Mouse (Mus musculus) hindbrain, postnatal 0 days (tissue): ENCODE data around the gene Pkhd1. TPM values are rescaled to one million over a fixed set of nuclear protein-coding genes. Genes with fewer than 3 reads are reported as not detected.

Experiments
- ATAC-seq: fragments of 200-750 bp; cut with Nextera tagmentation; 2 replicates; pipeline ENCODE4 v1.8.0; 2017; ENCODE audit warnings: mild to moderate bottlenecking, moderate TSS enrichment, moderate library complexity
- DNase-seq: peaks from one replicate; pipeline ENCODE4 v3.0.0-alpha.2; 2015; ENCODE audit warnings: low spot score
- H3K27ac ChIP-seq: fragments of 300-500 bp; sonication (generic); 2 replicates; pipeline ENCODE4 v1.5.1; 2014; ENCODE audit warnings: mild to moderate bottlenecking
- H3K27me3 ChIP-seq: fragments of 300-500 bp; sonication (generic); 2 replicates; pipeline ENCODE4 v1.6.1; 2014; ENCODE audit warnings: low read length, mixed read lengths; ENCODE audit not compliant: insufficient read depth
- H3K36me3 ChIP-seq: fragments of 300-500 bp; sonication (generic); 2 replicates; pipeline ENCODE4 v1.6.1; 2014; ENCODE audit warnings: low read length, mixed read lengths; ENCODE audit not compliant: insufficient read depth
- H3K4me1 ChIP-seq: fragments of 300-500 bp; sonication (generic); 2 replicates; pipeline ENCODE4 v1.6.1; 2014; ENCODE audit warnings: antibody characterized with exemption, low read length, mixed read lengths; ENCODE audit not compliant: insufficient read depth
- H3K4me2 ChIP-seq: fragments of 300-500 bp; sonication (generic); 2 replicates; pipeline ENCODE4 v1.6.1; 2014; ENCODE audit warnings: low read depth, mild to moderate bottlenecking, low read length, moderate library complexity, mixed read lengths
- H3K4me3 ChIP-seq: fragments of 300-500 bp; sonication (generic); 2 replicates; pipeline ENCODE4 v1.5.1; 2014; ENCODE audit warnings: low read length
- H3K9ac ChIP-seq: fragments of 300-500 bp; sonication (generic); replicated peaks from 2 replicates; pipeline ENCODE4 v1.6.1; 2014; ENCODE audit warnings: mild to moderate bottlenecking, low read length, moderate library complexity, mixed read lengths
- H3K9me3 ChIP-seq: fragments of 300-500 bp; sonication (generic); 2 replicates; pipeline ENCODE4 v1.6.1; 2016; ENCODE audit warnings: low read length, mixed read lengths
- CTCF ChIP-seq: IDR thresholded peaks from 2 replicates; pipeline ENCODE4 v1.5.1; 2016; ENCODE audit warnings: antibody characterized with exemption, control low read depth, low read depth
- WGBS: fragments of 180-500 bp; shearing (Covaris S2); extraction: QIAGEN DNeasy Blood & Tissue Kit; methylation state at CpG from one replicate; pipeline ENCODE4 v1.1.7; 2014; 5-methylcytosine and 5-hydroxymethylcytosine counted together
- polyA plus RNA-seq: library from polyadenylated mRNA; unstranded; fragments of >200 nt; fragmentation: Nextera tagmentation; extraction: Ambion mirVana; gene quantifications from 2 replicates; pipeline ENCODE4 v1.2.1, GENCODE M21; 2015
- total RNA-seq: library from RNA; depleted of rRNA; stranded (reverse); fragments of >200 nt; gene quantifications from 2 replicates; pipeline ENCODE4 v1.2.3, GENCODE M21; 2014

Pkhd1 gene
- total and polyA plus RNA-seq, 2 experiments from 2014 or later = 0.09 TPM; not detected in 1

GRCm38 (mm10) chr1:20429056-20429394 is 188.8 kb downstream of the Pkhd1 start:
- peak overlapping the region; percentile 45 for H3K4me2 ChIP-seq
- no peak overlapping the region for H3K4me3 ChIP-seq
- no peak for TF ChIP-seq CTCF
- DNase-seq = no peak
- H3K4me1 ChIP-seq = peaks cover 7% of the 10 kb centered on the region; the same call in 1 of the 2 replicates
- H3K36me3 ChIP-seq = no peaks in the 10 kb centered on the region
- 55% methylated on average over 3 of the region's 3 CpGs for WGBS
- no peak overlapping the region for H3K9ac ChIP-seq
- no peaks in the 10 kb centered on the region for H3K9me3 ChIP-seq
- H3K27me3 ChIP-seq = no peaks in the 10 kb centered on the region
- H3K27ac ChIP-seq = no peak overlapping the region
- 0 out of 2 replicates have a peak, but pooled peaks have one; percentile 43 for ATAC-seq

- H3K4me3 ChIP-seq = peak overlapping the region; percentile 11; the same call in 1 of the 2 replicates
- H3K9me3 ChIP-seq = no peaks in the 10 kb centered on the region
- ATAC-seq (peak; percentile 79), DNase-seq (peak; percentile 63)
- no peaks in the 10 kb centered on the region for H3K36me3 ChIP-seq
- peak overlapping the region; percentile 45 for H3K4me2 ChIP-seq
- 20% methylated on average over 12 of the region's 12 CpGs for WGBS
- 0 out of 2 replicates have a peak overlapping the region, but pooled peaks have one; percentile 4 for H3K9ac ChIP-seq
- H3K27ac ChIP-seq = 0 out of 2 replicates have a peak overlapping the region, but pooled peaks have one; percentile 5
- H3K4me1 ChIP-seq = peaks cover 7% of the 10 kb centered on the region; the same call in 1 of the 2 replicates
- H3K27me3 ChIP-seq = no peaks in the 10 kb centered on the region
- no peak for TF ChIP-seq CTCF
Measured at GRCm38 (mm10) chr1:20428370-20429055, 189.4 kb downstream of the Pkhd1 start.

GRCm38 (mm10) chr1:20409411-20409967 is 208.4 kb downstream of the Pkhd1 start:
- 37% methylated on average over 5 of the region's 5 CpGs for WGBS
- peak; percentile 58; the same call in 1 of the 2 replicates for ATAC-seq
- H3K9me3 ChIP-seq = no peaks in the 10 kb centered on the region
- peak; percentile 43 for DNase-seq
- no peaks in the 10 kb centered on the region for H3K36me3 ChIP-seq
- H3K27ac ChIP-seq = no peak overlapping the region
- no peaks in the 10 kb centered on the region for H3K4me1 ChIP-seq
- H3K9ac ChIP-seq = no peak overlapping the region
- no peak for TF ChIP-seq CTCF
- no peaks in the 10 kb centered on the region for H3K27me3 ChIP-seq
- no peak overlapping the region for H3K4me3 ChIP-seq
- no peak overlapping the region for H3K4me2 ChIP-seq

- Histone ChIP-seq H3K27ac (no peak overlapping the region), H3K27me3 (no peaks in the 10 kb centered on the region), H3K9me3 (no peaks in the 10 kb centered on the region), H3K9ac (no peak overlapping the region), H3K36me3 (no peaks in the 10 kb centered on the region), H3K4me3 (no peak overlapping the region), H3K4me2 (no peak overlapping the region), H3K4me1 (no peaks in the 10 kb centered on the region)
- ATAC-seq = no peak
- WGBS = 72% methylated on average over 4 of the region's 4 CpGs
- DNase-seq = no peak
- no peak for TF ChIP-seq CTCF
Measured at GRCm38 (mm10) chr1:20398319-20398718, 219.5 kb downstream of the Pkhd1 start.

- Histone ChIP-seq H3K4me3 (no peak overlapping the region), H3K36me3 (no peaks in the 10 kb centered on the region), H3K27ac (no peak overlapping the region), H3K9me3 (no peaks in the 10 kb centered on the region), H3K9ac (no peak overlapping the region), H3K4me1 (no peaks in the 10 kb centered on the region), H3K4me2 (no peak overlapping the region), H3K27me3 (no peaks in the 10 kb centered on the region)
- no peak for TF ChIP-seq CTCF
- 69% methylated on average over 1 of the region's 1 CpGs for WGBS
- no peak for ATAC-seq
- no peak for DNase-seq
Measured at GRCm38 (mm10) chr1:20364437-20364836, 253.4 kb downstream of the Pkhd1 start.

- Histone ChIP-seq H3K4me2 (no peak overlapping the region), H3K36me3 (no peaks in the 10 kb centered on the region), H3K4me3 (no peak overlapping the region), H3K27me3 (no peaks in the 10 kb centered on the region), H3K9me3 (no peaks in the 10 kb centered on the region), H3K9ac (no peak overlapping the region), H3K27ac (no peak overlapping the region), H3K4me1 (no peaks in the 10 kb centered on the region)
- DNase-seq (no peak), ATAC-seq (no peak)
- 27% methylated on average over 3 of the region's 3 CpGs for WGBS
- TF ChIP-seq CTCF = no peak
Measured at GRCm38 (mm10) chr1:20344651-20345050, 273.2 kb downstream of the Pkhd1 start.

- H3K27ac ChIP-seq = no peak overlapping the region
- peak; percentile 73 for ATAC-seq
Measured at GRCm38 (mm10) chr1:20311485-20311884, 306.4 kb downstream of the Pkhd1 start.

More at GRCm38 (mm10) chr1:20311485-20311884, 306.4 kb downstream of the Pkhd1 start:
- peak; percentile 77 for TF ChIP-seq CTCF
- H3K4me1 ChIP-seq = no peaks in the 10 kb centered on the region
- H3K36me3 ChIP-seq = no peaks in the 10 kb centered on the region
- H3K9me3 ChIP-seq = no peaks in the 10 kb centered on the region
- no peak overlapping the region for H3K9ac ChIP-seq
- peak; percentile 89 for DNase-seq
- H3K4me2 ChIP-seq = no peak overlapping the region
- no peaks in the 10 kb centered on the region for H3K27me3 ChIP-seq
- 1% methylated on average over 2 of the region's 2 CpGs for WGBS
- H3K4me3 ChIP-seq = no peak overlapping the region
